Mouse (Mus musculus) large intestine, adult 2 months (tissue): Measurements from ENCODE around the gene Creg1. TPM values are rescaled to one million over a fixed set of nuclear protein-coding genes. Genes with fewer than 3 reads are reported as not detected.
"Not testable (repeated sequence)": the region's sequence is repeated elsewhere in the genome, so short reads cannot be mapped to it uniquely, and the experiment has no call there.

ENCODE experiments used
- DNase-seq: peaks from one replicate; pipeline ENCODE4 v3.0.0-alpha.2; 2012; ENCODE audit warnings: low read depth, low spot score
- whole genome bisulfite sequencing: fragments of 180-500 bp; shearing (Covaris S2); methylation state at CpG from one replicate; pipeline ENCODE4 v1.1.7; 2018; 5-methylcytosine and 5-hydroxymethylcytosine counted together
- polyA plus RNA-seq: library from polyadenylated mRNA; depleted of rRNA; stranded (reverse); fragments of >200 nt; gene quantifications from 2 replicates; pipeline ENCODE4 v1.2.3, GENCODE M21; 2012

Gene Creg1
- polyA plus RNA-seq, 1 experiment: 26.1 TPM

- 18% methylated on average over 11 of the region's 11 CpGs for WGBS
- no peak for DNase-seq
Measured at GRCm38 (mm10) chr1:165748053-165748452, 15.5 kb upstream of the Creg1 start.

GRCm38 (mm10) chr1:165751142-165751541 is 12.4 kb upstream of the Creg1 start:
- DNase-seq: no peak

DNA sequence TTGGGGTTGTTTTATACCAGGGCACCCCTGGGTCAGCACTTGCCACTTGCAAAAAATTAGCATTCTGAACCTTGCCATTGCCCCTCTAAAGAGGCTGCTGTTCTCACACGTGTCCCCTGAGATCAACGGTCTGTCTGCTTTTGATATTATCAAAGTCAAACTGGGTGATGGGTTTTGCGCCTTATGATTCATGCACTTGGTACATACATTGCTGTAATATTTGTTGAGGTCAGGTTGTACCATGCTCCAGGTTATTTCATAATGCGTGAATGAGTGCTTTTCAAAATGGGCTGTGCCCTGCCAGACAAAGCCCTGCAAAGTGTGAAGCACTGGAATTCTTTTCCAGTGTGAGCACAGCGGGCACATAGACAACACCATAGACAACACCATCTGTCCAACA is 11.7 kb upstream of the Creg1 start:
- 76% methylated on average over 5 of the region's 5 CpGs for WGBS
- DNase-seq: no peak

DNA sequence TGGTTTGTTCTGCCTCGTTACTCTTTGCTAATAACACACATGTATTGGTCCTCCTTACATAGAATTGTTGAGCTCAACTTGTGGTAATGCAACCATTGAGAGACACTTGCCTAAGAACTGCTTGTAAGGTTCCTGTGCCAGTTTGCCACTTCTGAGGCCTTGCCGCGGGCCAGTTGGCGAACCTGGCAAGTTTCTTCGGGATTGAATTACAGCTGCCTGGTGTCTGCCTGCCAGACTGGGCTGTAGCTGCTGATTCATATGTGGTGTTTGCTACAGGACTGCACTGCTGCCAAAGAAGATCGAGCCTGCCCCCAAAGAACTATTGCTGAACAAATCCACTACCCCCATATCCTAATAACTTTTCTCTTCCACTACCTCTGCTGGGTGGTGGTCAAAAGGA is 9.3 kb upstream of the Creg1 start:
- 87% methylated on average over 6 of the region's 6 CpGs for WGBS
- no peak for DNase-seq

GRCm38 (mm10) chr1:165755194-165755593 is 8.4 kb upstream of the Creg1 start:
- DNase-seq: no peak
- 14% methylated on average over 4 of the region's 4 CpGs for WGBS

DNA sequence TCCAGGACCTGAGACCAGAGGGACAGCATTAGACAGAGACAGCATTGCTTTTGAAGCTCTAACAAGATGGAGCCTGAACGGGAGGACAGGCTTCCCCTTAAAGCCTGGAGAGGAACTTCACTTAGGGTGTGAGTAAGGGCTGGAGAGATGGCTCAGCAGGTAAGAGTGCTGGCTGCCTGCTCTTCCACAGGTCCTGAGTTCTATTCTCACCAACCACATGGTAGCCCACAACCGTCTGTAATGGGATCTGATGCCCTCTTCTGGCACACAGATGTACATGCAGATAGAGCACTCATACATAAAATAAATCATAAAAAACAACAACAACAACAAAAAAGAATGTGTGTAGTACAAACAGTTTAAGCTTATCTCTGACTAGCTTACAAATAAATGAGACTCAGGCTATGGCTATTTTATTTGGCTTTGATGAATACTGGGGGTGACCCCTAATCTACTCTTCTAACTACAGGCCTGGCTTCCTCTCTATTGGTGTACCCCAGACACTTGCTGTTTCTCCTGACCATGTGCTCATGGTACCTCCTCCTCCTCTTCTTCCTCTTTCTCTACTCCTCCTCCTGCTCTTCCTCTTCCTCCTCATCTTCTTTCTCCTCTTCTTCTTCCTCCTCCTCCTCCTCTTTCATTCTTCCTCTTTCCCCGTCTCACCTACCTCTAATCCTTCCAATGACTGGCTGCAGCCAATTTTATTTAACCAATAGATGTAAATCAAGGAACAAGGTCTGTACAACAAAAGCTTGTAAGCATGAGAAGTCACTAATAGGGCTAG is 1.8 kb upstream of the Creg1 start:
- 86% methylated on average over 3 of the region's 3 CpGs for WGBS

DNA sequence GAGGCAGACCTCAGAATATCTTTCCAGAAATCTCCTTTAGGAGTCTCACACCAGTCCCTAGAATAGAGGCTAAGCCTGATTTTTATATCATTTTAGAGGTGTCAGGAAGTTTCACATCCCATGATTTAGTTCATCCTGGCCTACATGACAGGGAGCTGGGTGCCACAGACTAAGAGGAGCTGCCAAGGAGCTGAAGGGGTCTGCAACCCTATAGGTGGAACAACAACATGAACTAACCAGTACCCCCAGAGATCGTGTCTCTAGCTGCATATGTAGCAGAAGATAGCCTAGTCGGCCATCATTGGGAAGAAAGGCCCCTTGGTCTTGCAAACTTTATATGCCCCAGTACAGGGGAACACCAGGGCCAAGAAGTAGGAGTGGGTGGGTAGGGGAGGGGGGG is 1.0 kb upstream of the Creg1 start:
- not testable (repeated sequence) for DNase-seq
- whole genome bisulfite sequencing: 27% methylated on average over 2 of the region's 2 CpGs

More for the DNA sequence above, 1.8 kb upstream of the Creg1 start:
- no peak for DNase-seq

GRCm38 (mm10) chr1:165762914-165763634 is 472 bp upstream of the Creg1 start:
- 5% methylated on average over 14 of the region's 14 CpGs for WGBS
- no peak for DNase-seq

- WGBS: 48% methylated on average over 9 of the region's 9 CpGs
Measured at GRCm38 (mm10) chr1:165764571-165764970, 1.0 kb downstream of the Creg1 start.

GRCm38 (mm10) chr1:165765041-165765440 is 1.5 kb downstream of the Creg1 start:
- WGBS: 88% methylated on average over 11 of the region's 11 CpGs
- DNase-seq: no peak

More at GRCm38 (mm10) chr1:165764571-165764970, 1.0 kb downstream of the Creg1 start:
- DNase-seq: no peak

DNA sequence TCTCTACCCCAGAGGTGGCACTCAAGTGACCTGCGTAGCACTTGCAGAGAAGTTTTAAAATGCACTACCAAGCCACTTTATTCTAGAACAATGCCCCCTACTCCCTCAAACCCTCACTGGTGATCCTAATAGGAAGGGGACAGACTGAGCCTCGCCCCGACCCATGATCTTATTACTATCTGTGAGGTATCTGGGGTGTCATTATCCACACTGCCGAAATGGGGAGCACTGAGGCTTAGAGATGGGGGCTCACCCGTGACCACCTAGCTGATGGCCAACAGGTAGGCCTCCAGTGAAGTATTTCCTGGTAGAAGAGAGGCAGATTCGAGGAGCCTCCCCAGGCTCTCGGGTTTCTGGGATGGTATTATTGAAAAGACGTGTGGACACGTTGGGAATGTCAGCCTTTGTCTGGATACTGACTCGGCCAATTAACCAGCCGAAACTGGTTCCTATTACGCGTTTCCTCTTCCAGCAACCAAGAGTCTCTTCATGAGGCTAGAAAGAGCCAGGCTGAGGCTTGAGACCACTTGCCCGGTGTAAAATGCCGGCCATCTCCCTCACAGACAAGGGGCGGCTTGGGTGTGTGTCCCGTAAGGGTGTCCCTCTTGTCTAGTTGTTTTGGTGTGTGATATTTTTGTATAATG is 2.2 kb downstream of the Creg1 start:
- no peak for DNase-seq
- 92% methylated on average over 17 of the region's 17 CpGs for WGBS

DNA sequence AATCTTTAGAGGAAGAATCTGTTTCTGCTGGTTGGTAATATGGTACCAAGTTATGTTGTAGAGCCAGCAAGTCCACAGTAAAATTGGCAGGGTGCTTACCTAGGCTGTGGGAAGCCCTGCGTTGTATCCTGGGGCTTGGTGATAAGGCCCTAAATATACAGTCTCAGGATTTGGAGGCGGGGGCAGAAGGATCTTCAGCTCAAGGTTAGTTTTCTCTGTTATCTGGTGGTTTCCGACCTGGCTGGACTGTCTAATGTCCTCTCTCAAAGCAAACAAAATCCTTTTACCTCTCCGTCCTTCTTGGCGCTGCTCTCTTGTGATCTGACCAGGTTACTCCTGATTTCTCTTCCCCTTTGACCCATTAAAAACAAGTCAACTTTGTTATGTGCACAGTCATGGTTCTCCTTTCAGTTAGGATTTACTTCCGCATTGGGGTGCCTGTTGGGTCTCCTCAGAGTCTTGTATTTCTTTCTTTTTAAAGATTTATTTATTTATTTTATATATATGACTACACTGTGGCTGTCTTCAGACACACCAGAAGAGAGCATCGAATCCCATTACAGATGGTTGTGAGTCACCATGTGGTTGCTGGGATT is 2.8 kb downstream of the Creg1 start:
- WGBS: 84% methylated on average over 7 of the region's 7 CpGs
- DNase-seq: no peak

DNA sequence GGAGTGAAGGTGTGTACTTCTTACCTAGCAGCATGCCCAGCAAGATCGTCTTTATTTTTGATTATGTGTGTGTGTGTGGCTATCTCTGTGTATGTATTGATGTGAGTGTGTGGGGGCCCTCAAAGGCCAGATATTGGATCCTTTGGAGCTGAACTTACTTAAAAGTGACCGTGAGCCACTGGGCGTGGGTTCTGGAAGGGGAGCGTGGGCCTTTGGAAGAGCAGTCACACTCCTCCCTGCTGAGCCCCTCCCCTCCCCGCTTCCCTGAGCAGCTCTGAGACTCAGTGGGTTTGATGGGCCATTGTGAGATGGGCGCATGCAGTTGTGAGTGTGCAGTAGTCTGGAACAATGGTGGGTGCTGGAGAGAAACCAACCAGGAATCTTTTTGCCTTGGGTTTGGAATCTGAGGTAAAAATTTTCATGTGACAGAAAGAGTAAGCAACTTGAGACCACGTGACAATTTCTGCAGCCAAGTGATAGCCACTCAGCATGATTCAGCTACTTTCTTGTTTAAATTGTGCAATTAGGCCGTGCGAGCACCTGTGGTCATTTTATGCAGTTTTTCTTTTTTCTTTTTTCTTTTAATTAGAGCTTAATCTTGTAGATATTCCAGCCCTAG is 5.5 kb downstream of the Creg1 start:
- WGBS: 64% methylated on average over 9 of the region's 9 CpGs
- no peak for DNase-seq

DNA sequence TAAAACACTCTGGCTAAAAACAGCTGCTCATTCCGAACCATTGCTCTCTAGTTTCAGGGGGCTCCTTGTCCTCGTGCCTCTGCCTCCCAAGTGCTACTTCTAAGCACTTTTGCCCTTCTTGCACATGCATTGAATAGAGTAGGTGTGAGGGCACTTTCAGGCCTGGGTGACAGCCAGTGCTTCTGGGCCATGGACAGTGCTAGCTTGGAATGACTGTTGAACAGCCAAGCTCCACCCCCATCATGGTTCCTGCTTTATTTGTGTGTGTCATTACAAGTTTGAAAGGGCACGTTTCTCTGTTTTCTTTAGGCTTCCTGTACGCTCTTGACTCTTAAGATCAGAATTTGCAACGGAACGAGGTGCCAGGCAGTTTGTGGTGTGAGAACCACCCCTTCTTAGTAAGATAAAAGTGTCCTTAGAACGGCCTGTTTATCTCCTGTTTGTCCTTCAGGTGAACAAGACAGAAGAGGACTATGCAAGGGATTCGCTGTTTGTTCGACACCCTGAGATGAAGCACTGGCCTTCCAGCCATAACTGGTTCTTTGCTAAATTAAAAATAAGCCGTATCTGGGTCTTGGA is 6.7 kb downstream of the Creg1 start:
- 85% methylated on average over 10 of the region's 10 CpGs for WGBS
- DNase-seq: no peak

GRCm38 (mm10) chr1:165771491-165771897 is 7.9 kb downstream of the Creg1 start:
- WGBS: under 1% methylated on average over 12 of the region's 12 CpGs
- peak; percentile 75 for DNase-seq

DNA sequence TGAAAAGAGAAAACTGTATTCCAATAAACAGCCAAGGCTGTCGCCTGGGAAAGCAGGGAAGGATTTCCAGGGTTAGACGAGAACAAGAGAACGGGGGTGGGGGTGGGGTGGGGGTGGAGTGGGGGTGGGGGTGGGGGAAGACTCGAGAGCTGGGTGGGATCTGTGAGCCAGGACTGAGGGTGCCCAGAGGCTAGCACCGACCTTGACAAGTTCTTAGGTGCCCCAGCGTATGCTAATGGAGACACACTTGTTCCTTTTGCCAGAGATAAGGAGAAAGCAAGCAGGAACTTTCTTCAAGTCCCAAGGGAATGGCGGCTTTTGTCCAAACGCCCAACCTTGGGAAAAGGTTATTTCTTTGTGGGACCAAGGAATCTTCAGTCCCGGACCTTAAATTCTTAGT is 8.5 kb downstream of the Creg1 start:
- WGBS: 43% methylated on average over 9 of the region's 9 CpGs

DNA sequence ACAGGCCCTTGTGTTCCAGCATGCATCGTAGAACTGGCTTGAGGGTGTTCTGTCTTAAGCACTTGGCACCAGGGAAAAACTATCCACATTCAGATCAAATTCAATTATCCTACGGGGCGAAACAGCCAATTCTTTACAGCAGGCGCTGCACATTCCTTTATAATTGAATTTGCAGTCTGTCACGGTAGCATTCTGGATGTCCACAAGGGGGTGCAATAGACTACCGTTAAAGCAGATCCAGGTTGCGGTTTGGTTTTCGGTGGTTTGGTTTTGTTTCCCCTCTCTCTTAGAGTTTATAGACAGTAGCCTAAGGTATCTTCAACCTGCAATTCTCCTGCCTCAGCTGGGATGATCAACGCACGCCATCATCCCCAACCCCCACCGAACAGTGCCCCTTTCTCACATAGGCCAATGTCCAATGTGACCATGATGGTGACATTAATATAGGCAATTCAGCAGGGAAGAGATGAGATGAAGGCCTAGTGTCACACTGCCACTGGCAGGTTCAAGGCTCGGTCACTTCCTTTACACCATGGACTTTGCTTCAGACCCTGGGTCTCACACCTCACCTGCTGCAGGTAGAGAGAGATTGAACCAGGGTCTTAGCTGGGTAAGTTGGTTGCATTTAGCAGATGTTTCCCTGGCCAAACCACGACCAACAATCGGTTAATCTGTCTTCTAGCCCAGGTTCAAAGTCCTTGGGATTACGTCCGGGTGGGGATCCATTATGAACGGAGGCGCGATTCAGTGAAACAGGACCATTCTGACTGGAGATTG is 12.2 kb downstream of the Creg1 start:
- WGBS: 24% methylated on average over 19 of the region's 19 CpGs
- no peak for DNase-seq

More for the DNA sequence above, 8.5 kb downstream of the Creg1 start:
- no peak for DNase-seq

DNA sequence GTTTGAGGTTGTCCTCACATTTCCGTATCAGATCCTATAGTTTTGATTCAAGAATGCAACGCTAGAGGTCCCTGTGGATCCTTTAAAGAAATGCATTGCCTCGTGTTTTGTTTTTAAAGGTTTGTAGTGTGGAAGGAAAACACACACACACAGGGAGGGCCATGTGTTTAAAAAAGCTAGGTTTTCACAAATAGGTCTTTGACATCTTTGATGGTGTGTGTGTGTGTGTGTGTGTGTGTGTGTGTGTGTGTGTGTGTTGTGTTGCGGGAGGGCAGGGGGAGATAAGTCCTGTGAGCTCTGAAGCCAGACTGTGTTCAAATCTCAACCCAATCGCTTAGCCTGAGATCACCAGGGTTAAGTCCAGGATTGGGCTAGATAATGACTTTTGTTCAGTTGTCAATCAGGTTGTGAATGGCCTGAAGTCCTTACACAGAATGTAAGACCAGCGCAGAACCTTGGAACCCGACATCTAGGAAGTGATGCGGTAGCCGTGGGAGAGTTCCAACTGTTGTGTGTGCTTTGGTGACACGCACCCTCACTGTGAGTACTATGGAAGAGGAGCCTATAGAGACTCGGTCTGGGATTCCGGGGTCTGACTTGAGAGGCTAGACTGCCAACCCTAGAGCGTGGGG is 16.5 kb downstream of the Creg1 start:
- DNase-seq: no peak
- WGBS: 3% methylated on average over 13 of the region's 13 CpGs
